Mouse (Mus musculus): ENCODE results near the gene Slc30a7.

GRCm38 (mm10) chr3:115949220-115949920 lies 57.8 kb downstream of the Slc30a7 start:
- TF ChIP-seq HCFC1 (IDR thresholded peaks at IDR 0.05; ENCODE audit: borderline replicate concordance, insufficient read depth, low read length) (no peak), MAFK (IDR thresholded peaks at IDR 0.05; ENCODE audit: insufficient read depth, low read depth, low read length) (no peak), ZC3H11A (IDR thresholded peaks at IDR 0.05; ENCODE audit: borderline replicate concordance, low read depth, low read length) (no peak)

Measured in ES-E14 (cell line).